Mouse (Mus musculus): Measurements from ENCODE around the gene Usp6nl.

The Usp6nl gene

GRCm38 (mm10) chr2:6412645-6413044, 90.2 kb downstream of the Usp6nl start:
- no peak for DNase-seq (ENCODE audit: low read depth, low spot score)

- DNase-seq (ENCODE audit: low read depth, low spot score): no peak
Measured at GRCm38 (mm10) chr2:6413723-6414122, 91.3 kb downstream of the Usp6nl start.

- no peak for DNase-seq (ENCODE audit: low read depth, low spot score)
Measured at GRCm38 (mm10) chr2:6414400-6414799, 91.9 kb downstream of the Usp6nl start.

- DNase-seq (ENCODE audit: low read depth, low spot score): no peak
Measured at GRCm38 (mm10) chr2:6417158-6417557, 94.7 kb downstream of the Usp6nl start.

GRCm38 (mm10) chr2:6423661-6424550, 101.4 kb downstream of the Usp6nl start:
- no peak for DNase-seq (ENCODE audit: low read depth, low spot score)

GRCm38 (mm10) chr2:6424851-6425250, 102.4 kb downstream of the Usp6nl start:
- no peak for DNase-seq (ENCODE audit: low read depth, low spot score)

GRCm38 (mm10) chr2:6436085-6436950, 113.9 kb downstream of the Usp6nl start:
- DNase-seq (ENCODE audit: low read depth, low spot score): no peak

- DNase-seq (ENCODE audit: low read depth, low spot score): no peak
Measured at GRCm38 (mm10) chr2:6441688-6442087, 119.2 kb downstream of the Usp6nl start.

- DNase-seq (ENCODE audit: low read depth, low spot score): no peak
Measured at GRCm38 (mm10) chr2:6442302-6442701, 119.8 kb downstream of the Usp6nl start.

GRCm38 (mm10) chr2:6444015-6444414, 121.5 kb downstream of the Usp6nl start:
- no peak for DNase-seq (ENCODE audit: low read depth, low spot score)

GRCm38 (mm10) chr2:6444723-6445169, 122.3 kb downstream of the Usp6nl start:
- DNase-seq (ENCODE audit: low read depth, low spot score): no peak

GRCm38 (mm10) chr2:6445858-6446257, 123.4 kb downstream of the Usp6nl start:
- DNase-seq (ENCODE audit: low read depth, low spot score): no peak

- no peak for DNase-seq (ENCODE audit: low read depth, low spot score)
Measured at GRCm38 (mm10) chr2:6448880-6449279, 126.4 kb downstream of the Usp6nl start.

- no peak for DNase-seq (ENCODE audit: low read depth, low spot score)
Measured at GRCm38 (mm10) chr2:6449656-6450055, 127.2 kb downstream of the Usp6nl start.

GRCm38 (mm10) chr2:6450544-6450943, 128.1 kb downstream of the Usp6nl start:
- DNase-seq (ENCODE audit: low read depth, low spot score): no peak

- no peak for DNase-seq (ENCODE audit: low read depth, low spot score)
Measured at GRCm38 (mm10) chr2:6454941-6455516, 132.6 kb downstream of the Usp6nl start.

GRCm38 (mm10) chr2:6459282-6460047, 137.0 kb downstream of the Usp6nl start:
- DNase-seq (ENCODE audit: low read depth, low spot score): no peak

- DNase-seq (ENCODE audit: low read depth, low spot score): no peak
Measured at GRCm38 (mm10) chr2:6462306-6462705, 139.8 kb downstream of the Usp6nl start.

GRCm38 (mm10) chr2:6463772-6464661, 141.6 kb downstream of the Usp6nl start:
- DNase-seq (ENCODE audit: low read depth, low spot score): no peak

GRCm38 (mm10) chr2:6466396-6466795, 143.9 kb downstream of the Usp6nl start:
- DNase-seq (ENCODE audit: low read depth, low spot score): no peak
